Mouse (Mus musculus) heart, embryonic 11.5 days (tissue): ENCODE results near the gene Cfp. TPM values are rescaled to one million over a fixed set of nuclear protein-coding genes. Genes with fewer than 3 reads are reported as not detected.

Experiments
- polyA plus RNA-seq: library from polyadenylated mRNA; unstranded; fragments of >200 nt; fragmentation: Nextera tagmentation; extraction: Ambion mirVana; gene quantifications from 2 replicates; pipeline ENCODE4 v1.2.1, GENCODE M21; 2014

Cfp gene
- polyA plus RNA-seq, 1 experiment from 2014 or later, result 3.3 TPM

Other genes with a start within 250 kb of the Cfp start
- 77.1 and 89.3 TPM in 2 replicates for gene Cdk16, start 243.6 kb downstream of the Cfp start, polyA plus RNA-seq
- 40.7 and 53.7 TPM in 2 replicates for gene Usp11, start 227.6 kb downstream of the Cfp start, polyA plus RNA-seq
- 94.5 and 103 TPM in 2 replicates for gene Araf, start 133.7 kb downstream of the Cfp start, polyA plus RNA-seq
- 33.6 and 34.7 TPM in 2 replicates for gene Timp1, start 61.4 kb downstream of the Cfp start, polyA plus RNA-seq
- 0.52 and 0.56 TPM in 2 replicates for gene Syn1, start 10.6 kb downstream of the Cfp start, polyA plus RNA-seq
- 6.0 and 7.7 TPM in 2 replicates for gene Elk1, start 19.1 kb upstream of the Cfp start, polyA plus RNA-seq
- 46.8 and 48.4 TPM in 2 replicates for gene Uxt, start 30.5 kb upstream of the Cfp start, polyA plus RNA-seq
- 3.9 and 4.8 TPM in 2 replicates for gene Zfp182, start 130.8 kb upstream of the Cfp start, polyA plus RNA-seq
- gene Spaca5, start 136.9 kb upstream of the Cfp start, polyA plus RNA-seq, result not detected in 2 replicates
- gene Zfp300, start 158.0 kb upstream of the Cfp start, polyA plus RNA-seq, result 1.1 and 1.4 TPM in 2 replicates
- gene Ssxa1, start 184.3 kb upstream of the Cfp start, polyA plus RNA-seq, result not detected in 2 replicates
- gene Gm21876, start 244.1 kb upstream of the Cfp start, polyA plus RNA-seq, result not detected in 2 replicates